Mouse (Mus musculus) frontal cortex, postnatal 36 days (tissue): Measurements from ENCODE around the gene Ece1.
A peak's percentile ranks its signal among the peaks of the same experiment; 100 is the strongest.

Source experiments
- DNase-seq, 2 experiments: peaks; one replicate each; pipeline ENCODE4 v3.0.0; 2022; ENCODE audit warnings: low spot score in 2 of 2

Gene Ece1

GRCm38 (mm10) chr4:137984212-137984611 is 122.2 kb downstream of the Ece1 start:
- no peak for DNase-seq

- no peak for DNase-seq
Measured at GRCm38 (mm10) chr4:137984746-137985145, 122.7 kb downstream of the Ece1 start.

- no peak for DNase-seq
Measured at GRCm38 (mm10) chr4:137989426-137989825, 127.4 kb downstream of the Ece1 start.

- no peak for DNase-seq
Measured at GRCm38 (mm10) chr4:137990433-137990832, 128.4 kb downstream of the Ece1 start.

DNA sequence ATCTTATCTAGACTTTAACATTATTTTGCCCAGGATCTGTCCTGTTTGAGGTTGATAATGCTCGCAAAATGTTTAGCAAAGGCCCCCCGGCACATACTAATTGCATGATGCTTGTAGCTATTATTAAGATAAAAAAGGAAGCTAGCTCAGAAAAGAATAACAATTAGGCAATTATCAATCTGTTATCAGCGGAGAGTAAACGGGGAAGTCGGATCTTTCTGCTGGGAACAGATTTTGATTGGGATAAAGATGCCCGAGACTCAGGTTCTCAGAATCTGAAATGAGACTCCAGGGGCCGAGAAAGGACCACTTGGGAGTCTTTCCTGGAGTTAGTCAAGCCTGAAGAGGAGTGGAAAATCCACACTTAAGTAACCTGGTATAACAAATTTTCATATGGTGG is 129.2 kb downstream of the Ece1 start:
- no peak for DNase-seq

DNA sequence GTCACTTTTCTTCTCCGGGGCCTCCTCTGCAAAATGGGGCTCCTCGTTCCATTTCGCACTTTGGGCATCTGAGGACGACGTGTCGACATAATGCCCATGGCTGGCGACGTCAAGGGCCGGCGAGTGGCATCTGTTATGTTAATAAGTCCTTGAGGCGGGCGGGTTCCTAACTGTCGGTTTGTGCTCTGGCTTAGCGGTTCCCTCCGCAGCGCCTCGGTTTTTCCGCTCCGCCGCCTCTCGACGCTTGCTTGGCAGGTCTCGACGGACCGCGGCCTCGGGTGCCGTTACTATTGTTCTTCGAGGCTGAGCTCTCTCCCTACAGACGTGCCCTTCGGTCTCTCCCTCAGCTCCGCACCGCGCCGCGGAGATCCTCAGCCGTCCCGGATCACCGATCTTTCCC is 130.9 kb downstream of the Ece1 start, which contains the start of gene Eif4g3:
Eif4g3 (plus strand) TSS at position 133 of the 400 bp plus-strand sequence.
- DNase-seq = no peak

GRCm38 (mm10) chr4:137993291-137993758 is 131.3 kb downstream of the Ece1 start:
- DNase-seq = peak; percentile 99

- peak in 1 of 2 experiments; percentile 38 for DNase-seq
Measured at GRCm38 (mm10) chr4:137993821-137994561, 132.0 kb downstream of the Ece1 start.

GRCm38 (mm10) chr4:137994562-137995336 is 132.7 kb downstream of the Ece1 start:
- no peak for DNase-seq

DNA sequence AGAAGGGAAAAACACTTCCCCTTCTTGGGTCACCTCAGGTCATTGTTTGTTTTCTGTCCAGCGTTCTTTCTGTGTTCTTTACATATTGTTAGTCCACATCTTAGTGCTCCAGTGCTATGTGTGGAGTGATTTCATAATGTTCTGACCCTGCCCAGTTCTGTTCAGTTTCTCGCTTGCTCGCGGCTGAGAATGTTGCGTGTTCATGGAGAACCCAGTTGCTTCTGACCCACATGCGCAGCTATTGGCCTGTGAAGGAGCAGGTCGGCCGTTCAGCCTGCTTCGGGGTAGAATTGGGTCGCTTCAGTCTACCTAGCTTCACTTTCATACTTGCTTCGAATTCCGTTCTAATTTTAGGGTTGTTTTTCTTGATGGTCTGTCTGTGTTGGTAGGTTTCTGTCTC is 133.4 kb downstream of the Ece1 start:
- no peak for DNase-seq

GRCm38 (mm10) chr4:137998232-137998631 is 136.2 kb downstream of the Ece1 start:
- DNase-seq = no peak

DNA sequence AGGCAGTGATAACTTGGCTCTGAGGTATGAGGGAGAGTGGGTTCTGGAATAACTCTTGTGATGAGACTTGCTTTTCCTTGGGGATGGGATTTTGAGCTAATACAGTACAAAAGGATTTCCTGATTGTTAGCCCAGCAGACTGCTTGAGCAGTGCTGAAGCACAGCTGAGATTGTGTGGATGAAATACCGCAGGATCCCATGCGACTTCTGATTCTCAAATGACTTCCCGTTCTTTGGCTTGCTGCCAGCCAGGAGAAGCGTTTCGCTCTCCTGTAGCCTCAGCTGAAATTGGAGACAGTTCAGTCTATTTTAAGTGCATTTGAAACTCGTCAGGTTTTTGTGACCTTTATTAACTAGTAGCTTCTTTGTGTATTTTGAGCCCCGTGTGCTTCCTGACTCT is 138.6 kb downstream of the Ece1 start:
- no peak for DNase-seq

GRCm38 (mm10) chr4:138003909-138004610 is 142.0 kb downstream of the Ece1 start:
- no peak for DNase-seq

DNA sequence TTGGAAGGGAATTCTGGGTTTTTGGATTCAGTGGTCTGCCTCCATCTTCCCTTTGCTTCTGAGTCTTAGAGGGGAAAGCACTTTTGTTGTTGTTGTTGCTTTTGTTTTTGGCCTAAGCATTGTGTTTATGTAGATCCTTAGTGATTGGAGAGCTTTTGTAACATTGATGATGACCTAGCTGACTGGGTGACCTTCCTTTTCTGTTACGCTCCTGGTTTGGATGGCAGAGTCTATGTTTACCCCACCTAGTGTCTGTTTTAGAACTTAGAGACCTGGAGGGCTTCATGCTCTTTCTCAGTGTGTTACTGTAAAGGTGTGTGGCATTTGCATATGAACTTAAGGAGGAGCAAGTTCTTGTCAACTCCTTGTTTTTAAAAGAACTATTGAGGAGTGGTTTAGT is 143.7 kb downstream of the Ece1 start:
- no peak for DNase-seq

- no peak for DNase-seq
Measured at GRCm38 (mm10) chr4:138006951-138007613, 145.0 kb downstream of the Ece1 start.

DNA sequence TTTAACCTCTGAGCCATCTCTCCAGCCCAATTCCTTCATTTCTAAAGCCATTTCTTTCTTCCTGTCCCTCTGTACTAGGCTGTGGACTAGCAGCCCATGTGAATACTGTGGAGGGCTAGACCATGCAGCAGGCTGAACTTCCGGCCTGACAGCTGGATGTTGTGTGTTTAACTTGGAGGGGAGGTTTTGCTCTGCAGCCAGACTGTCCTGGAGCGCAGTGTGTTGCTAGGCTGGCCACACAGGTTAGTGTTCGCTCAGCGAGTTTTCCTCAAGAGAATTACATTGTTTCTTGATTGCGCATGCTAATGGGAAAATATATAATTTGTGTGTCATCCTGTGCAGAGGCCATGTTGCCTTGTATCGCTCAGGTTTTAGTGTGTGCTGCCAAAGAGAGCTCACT is 146.6 kb downstream of the Ece1 start:
- no peak for DNase-seq

DNA sequence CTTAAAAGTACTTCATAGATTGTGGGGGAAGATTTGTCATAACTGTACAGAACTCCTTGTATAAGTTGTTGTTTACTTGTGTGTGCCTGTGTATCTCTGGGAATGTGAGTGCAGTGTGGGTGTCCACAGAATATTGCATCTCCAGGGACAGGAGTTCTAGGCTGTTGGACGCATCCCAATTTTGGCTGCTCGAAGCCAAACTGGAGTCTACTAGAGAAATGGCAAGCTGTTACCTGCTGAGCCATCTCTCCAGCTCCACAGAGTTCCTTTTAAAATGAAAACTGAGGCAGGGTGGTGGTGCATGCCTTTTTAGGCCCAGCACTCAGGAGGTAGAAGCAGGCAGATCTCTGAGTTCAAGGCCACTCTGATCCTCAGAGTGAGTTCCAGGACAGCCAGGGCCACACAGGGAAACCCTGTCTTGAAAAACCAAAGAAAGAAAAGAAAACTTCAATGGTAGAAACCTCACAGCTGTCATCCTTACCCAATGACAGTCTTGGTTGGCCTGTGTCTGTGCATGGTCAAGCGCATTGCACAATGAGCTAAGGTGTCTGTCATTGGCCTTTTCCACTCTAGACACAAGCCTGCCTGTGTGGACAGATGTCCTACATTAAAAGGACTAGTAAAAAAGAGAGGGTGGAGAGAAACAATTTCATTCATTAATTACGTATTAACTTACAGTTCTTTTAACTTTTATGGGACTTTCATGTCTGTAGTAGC is 147.9 kb downstream of the Ece1 start:
- DNase-seq = no peak

DNA sequence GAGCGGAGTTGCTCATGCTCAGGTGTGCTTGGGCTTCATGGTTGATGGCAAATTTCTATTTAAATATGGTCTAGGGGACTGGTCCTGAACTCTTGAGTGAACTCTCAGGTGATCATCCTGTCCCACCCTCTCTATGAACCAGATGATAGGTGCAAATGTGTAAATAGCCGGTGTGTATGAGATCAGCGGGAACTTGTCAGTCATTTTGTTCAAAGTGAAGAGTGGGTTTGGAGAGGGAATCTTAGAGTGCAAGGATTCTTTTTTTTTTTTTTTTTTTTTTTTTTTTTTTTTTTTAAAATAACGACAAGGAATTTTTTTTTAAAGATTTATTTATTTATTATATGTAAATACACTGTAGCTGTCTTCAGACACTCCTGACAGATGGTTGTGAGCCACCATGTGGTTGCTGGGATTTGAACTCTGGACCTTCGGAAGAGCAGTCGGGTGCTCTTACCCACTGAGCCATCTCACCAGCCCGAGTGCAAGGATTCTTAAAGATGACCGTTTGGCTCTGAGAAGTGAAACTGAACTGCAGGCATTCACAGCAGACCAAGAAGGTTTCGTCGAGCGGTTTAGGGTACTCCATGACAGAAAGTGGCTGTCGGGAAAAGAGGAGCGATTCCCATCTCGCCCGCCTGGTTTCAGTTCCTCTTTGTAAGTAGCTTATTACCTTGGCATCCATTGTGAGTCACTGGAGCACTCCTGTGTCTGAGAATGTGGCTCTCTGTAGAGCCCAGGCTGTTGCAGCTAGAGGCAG is 151.9 kb downstream of the Ece1 start:
- DNase-seq = no peak
